Mouse (Mus musculus): ENCODE data around the gene Slc38a6.
A peak's percentile ranks its signal among the peaks of the same experiment; 100 is the strongest.

The Slc38a6 gene

DNA sequence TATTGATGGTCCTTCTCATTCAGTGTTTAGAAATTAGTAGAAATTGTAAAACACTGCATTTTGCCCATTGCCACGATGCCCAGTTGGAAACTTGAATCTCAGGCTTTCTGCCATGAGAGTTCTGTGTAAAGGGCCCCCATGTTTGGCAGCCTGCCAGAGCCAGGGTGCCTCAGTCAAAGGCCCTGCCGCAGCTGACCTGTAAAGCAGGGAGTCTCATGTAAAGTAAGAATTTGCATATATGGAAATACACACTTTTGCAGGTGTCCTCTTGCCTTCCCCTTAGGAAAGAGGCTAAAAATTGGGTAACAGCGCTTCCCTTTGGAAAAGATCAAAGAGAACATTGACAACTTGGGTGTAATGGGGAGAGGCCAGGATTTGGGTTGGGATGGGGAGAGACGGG lies 67.9 kb downstream of the Slc38a6 start:
- no peak for ATAC-seq (ENCODE audit: insufficient number of reproducible peaks, low FRiP score, low TSS enrichment)

DNA sequence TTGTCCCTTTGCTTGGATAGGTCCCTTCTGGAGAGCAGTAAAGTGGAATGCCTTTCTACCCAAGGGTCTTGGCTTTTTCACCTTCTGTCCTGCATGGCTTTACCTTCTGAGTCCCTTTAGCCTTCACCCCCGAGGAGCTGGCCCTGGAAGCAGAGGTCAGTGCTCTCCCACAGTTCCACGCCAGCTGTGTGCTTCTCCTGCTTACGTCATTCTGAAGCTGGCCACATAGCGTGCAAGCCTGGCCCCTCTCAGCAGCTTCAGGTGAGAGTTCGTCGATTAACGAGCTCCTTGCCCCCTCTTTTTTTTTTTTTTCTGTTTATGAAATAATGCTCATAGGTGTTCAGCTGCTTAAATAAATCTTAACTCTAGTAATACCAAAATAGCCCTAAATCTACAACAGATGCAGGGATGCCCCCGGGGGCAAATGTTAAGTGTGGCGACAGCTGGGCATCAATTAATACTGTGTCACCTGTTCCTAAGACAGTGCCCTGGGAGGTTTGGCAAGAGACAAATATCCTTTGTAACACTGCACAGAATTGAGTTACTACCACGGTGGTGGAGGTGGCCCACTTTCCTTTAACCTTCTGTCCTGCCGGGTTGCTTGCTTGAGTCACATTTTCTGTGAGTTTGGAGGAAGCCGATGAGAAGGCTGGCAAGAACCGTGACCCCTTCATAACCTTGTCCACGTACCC lies 68.7 kb downstream of the Slc38a6 start:
- ATAC-seq (ENCODE audit: insufficient number of reproducible peaks, low FRiP score, low TSS enrichment): no peak

DNA sequence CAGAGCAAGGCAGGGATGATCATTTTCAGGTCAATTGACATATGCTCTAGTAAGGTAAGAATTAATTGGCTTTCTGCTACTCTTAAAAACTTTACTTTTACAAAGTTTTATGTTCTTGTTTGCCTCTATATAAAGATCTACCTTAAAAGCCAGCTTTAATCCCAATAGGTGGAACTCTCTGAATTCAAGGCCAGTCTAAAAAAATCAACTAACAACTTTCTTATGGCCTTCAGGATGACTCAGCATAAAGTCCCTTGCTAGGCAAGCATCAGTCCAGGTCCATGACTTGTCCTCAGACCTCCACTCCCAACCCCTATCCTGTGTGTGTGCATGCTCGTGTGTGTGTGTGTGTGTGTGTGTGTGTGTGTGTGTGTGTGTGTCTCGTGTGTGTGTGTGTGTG lies 70.1 kb downstream of the Slc38a6 start:
- ATAC-seq (ENCODE audit: insufficient number of reproducible peaks, low FRiP score, low TSS enrichment): no peak

DNA sequence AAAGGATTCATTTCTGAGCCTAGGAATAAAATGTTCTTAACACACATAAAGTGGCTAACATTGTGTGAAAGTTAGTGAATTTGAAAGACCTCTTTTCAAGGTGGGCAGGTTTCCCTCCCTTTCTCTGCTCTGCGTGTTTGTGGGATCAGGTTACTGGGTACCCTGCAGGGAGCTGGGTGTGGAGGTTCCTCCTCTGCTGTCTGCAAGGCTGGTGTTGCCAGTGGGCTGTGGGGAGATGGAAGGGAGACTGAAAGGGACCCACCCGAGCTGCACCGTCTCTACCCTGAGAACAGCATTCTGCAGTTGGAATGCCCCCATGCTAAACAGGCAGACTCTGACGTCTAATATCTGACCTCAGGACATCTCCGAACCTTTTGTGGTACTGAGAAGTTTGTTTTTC lies 70.7 kb downstream of the Slc38a6 start:
- no peak for ATAC-seq (ENCODE audit: insufficient number of reproducible peaks, low FRiP score, low TSS enrichment)

DNA sequence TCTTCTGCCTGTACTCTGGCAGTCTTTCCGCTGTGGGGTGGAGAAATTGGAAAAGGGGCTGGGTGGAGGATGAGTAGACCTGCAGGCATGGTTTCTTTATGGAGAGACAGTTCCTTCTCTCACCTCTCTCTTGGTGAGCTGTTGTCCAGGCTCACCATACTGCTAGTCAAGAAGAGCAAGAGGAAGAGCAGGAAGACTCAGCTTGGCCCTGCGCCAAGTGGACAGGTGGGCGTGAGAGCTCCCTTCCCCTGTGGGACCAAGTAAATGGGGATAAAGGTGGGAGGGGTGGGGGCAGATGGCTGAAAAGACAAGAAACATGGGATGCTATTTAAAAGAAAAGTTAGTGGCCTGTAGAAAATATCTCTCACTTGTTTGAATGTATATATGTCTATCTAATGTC lies 71.2 kb downstream of the Slc38a6 start:
- no peak for ATAC-seq (ENCODE audit: insufficient number of reproducible peaks, low FRiP score, low TSS enrichment)

DNA sequence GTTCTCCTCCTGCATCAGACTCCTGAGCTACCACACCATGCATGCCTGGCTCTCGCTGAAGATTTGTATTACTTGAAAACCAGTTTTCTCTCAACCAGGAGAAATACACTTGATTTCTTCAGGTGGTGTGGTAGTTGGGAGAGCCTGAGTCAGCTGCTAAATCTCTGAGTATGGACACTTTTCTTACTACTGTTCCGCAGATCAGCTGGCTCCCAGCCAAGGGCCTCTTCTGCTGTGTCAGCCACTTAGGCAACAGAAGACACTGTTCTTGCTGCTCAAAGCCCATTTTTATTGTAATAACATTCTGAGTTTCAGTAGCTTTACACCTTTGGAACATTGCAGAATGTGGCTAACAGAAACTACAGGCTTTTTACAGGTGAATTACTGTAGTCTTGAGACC lies 72.1 kb downstream of the Slc38a6 start:
- no peak for ATAC-seq (ENCODE audit: insufficient number of reproducible peaks, low FRiP score, low TSS enrichment)

DNA sequence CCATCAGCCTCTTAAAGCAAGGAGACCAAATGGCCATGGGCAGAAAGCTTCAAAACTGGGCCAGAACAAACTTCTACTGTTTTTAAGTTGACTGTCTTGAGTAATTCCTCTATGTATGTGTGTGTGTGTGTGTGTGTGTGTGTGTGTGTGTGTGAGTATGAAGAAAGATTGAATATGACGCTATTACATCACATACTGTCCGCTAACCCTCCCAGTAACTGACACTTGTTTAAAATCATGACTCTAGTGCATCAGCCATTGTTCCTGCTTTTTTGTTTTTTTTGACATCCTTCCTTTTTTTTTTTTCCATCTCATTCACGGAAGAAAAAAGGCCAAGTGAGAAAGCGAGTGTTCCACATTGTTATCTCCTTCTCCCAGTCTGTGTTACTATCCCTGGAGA lies 72.9 kb downstream of the Slc38a6 start:
- ATAC-seq (ENCODE audit: insufficient number of reproducible peaks, low FRiP score, low TSS enrichment): no peak

- no peak for ATAC-seq (ENCODE audit: insufficient number of reproducible peaks, low FRiP score, low TSS enrichment)
These were observed 74.6 kb downstream of the Slc38a6 start for GRCm38 (mm10) chr12:73361201-73361600.

DNA sequence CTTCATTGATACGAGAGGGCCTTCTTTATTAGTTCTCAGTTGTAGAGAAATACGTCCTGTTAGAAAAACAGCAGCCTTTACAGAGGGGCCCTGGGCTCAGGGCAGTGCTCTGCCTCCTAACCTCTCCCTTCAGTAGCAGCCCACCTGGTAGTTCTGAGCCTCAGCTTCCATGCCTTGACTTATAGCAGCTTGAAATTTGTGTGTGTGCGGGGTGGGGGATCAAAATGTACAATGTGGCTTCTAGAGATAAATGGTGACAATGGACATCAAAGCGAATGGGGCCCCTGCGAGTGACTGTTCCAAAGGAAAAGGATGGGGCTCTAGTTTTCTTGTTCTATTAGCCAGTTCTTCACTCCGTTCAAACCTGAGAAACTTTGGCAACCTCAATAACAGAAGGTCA lies 76.8 kb downstream of the Slc38a6 start:
- no peak for ATAC-seq (ENCODE audit: insufficient number of reproducible peaks, low FRiP score, low TSS enrichment)

GRCm38 (mm10) chr12:73363956-73364355 lies 77.4 kb downstream of the Slc38a6 start:
- no peak for ATAC-seq (ENCODE audit: insufficient number of reproducible peaks, low FRiP score, low TSS enrichment)

DNA sequence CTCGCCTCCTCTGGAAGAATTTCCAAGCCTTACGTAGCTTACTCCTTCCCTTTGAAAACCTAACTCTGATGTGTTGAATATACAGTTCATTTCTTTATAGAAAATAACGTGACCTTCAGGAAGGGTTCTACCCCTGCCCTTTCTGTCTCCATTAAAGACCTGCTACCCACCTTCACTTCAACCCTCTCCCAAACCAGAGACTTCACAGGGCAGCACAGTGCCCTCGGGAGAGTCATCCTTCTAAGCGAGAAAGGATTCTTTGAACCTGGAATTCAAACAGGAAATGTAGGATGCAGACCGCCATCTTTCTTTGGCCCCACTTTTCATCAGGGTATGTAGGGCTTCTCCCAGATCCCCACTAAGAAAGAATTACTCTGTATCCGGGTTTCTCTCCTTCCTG lies 80.0 kb downstream of the Slc38a6 start:
- ATAC-seq (ENCODE audit: insufficient number of reproducible peaks, low FRiP score, low TSS enrichment): no peak

- no peak for ATAC-seq (ENCODE audit: insufficient number of reproducible peaks, low FRiP score, low TSS enrichment)
These were observed 81.0 kb downstream of the Slc38a6 start for GRCm38 (mm10) chr12:73367460-73368079.

GRCm38 (mm10) chr12:73368868-73369608 lies 82.5 kb downstream of the Slc38a6 start:
- ATAC-seq (ENCODE audit: insufficient number of reproducible peaks, low FRiP score, low TSS enrichment): no peak

DNA sequence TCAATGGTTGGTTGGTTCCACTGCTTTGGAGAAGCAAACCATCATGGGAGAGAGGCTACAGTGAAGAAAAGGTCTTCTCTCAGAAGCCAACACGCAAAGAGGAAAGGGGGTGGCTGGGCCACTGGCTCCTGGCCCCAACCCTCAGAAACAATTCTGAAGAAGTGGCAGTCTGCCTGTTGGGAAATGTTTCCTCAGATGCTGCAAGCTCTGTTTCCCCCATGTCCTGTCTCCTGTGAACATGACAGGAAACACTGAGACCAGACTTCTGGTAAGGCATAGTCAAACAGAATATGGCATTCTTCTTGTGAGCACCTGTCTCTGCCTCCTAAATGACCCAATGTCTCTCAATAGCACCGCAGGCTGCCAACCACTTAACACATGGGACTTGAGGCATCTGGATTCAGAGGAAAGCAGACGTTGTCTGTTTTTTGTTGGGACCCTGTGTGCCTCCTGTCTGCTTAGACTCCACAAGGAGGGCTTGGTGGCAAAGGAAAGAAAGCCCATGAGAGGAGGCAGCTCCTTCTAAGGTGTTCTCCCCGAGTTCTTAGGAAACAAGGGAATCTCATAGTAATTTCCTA lies 83.9 kb downstream of the Slc38a6 start:
- ATAC-seq (ENCODE audit: insufficient number of reproducible peaks, low FRiP score, low TSS enrichment): no peak

- ATAC-seq (ENCODE audit: insufficient number of reproducible peaks, low FRiP score, low TSS enrichment): peak; percentile 84
These were observed 84.6 kb downstream of the Slc38a6 start for GRCm38 (mm10) chr12:73371132-73371531.

DNA sequence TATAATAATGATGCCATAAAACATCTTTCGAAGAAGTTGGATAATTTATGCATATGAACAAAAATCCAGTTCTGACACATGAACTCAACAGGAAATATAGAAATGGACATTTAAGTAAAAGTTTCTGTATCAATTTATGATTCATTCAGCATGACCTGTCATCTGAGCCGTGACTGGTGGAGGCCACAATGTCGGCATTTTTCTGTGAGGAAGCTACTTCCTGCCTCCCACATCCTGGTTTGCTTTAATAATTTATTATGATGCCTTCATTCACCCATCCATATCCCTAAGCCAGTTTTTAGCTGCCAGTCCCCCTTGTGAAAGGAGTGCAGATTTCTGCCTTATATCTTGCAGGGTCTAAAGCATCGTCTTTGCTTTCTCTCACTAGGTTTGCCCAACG lies 91.4 kb downstream of the Slc38a6 start:
- no peak for ATAC-seq (ENCODE audit: insufficient number of reproducible peaks, low FRiP score, low TSS enrichment)

GRCm38 (mm10) chr12:73378724-73379355 lies 92.3 kb downstream of the Slc38a6 start:
- ATAC-seq (ENCODE audit: insufficient number of reproducible peaks, low FRiP score, low TSS enrichment): no peak

DNA sequence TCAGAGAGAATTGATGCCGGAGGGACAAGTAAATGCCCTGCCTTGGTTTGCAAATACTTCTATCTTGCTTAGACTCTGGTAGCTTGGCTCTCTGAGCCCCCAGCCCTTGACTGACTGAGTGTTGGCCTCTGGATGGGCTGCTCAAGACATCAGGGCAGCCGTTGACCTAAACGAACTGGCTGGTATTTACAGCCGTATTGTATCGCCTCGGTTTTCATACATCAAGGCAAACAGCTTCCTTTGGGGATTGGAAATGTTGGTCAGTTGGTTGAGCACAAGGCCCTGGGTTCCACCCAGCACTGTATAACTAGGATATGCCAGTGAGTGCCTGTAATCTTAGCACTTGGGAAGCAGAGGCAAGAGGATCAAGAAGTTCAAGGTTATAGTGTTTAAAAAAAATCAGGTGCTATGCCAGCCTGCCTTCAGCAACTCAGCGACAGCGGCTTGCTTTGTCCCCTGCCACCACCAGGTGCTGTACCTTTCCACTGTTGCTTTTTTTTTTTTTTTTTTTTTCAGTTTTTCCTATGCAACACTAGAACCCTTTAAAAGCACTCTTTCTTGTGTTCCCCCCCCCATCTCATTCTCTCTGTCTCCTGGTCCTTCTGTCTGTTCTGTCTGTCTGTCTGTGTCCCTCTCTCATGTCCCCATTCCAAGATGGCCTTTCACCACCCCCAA lies 94.2 kb downstream of the Slc38a6 start:
- ATAC-seq (ENCODE audit: insufficient number of reproducible peaks, low FRiP score, low TSS enrichment): no peak

DNA sequence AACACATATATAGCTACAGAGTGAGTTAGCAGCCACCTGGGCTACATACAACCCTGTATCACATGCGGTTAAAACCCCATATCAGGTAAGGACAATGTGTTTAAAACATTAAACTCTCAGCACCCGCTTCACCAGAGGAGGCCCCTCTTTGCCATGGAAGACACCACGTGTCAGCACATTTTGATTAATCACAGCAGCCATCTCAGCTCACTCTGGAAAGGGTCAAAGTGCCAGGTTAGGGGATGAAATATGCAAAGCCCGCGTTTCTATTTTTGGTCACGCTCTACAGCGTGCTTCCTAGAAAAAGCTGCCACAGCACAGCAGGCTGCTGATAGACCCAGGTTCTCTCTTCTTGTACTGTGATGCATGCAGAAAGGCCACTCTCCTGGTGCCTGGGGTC lies 94.9 kb downstream of the Slc38a6 start:
- no peak for ATAC-seq (ENCODE audit: insufficient number of reproducible peaks, low FRiP score, low TSS enrichment)

Measured in cerebellum, adult (tissue).